Mouse (Mus musculus): ENCODE measurements around the gene Fam25c.

DNA sequence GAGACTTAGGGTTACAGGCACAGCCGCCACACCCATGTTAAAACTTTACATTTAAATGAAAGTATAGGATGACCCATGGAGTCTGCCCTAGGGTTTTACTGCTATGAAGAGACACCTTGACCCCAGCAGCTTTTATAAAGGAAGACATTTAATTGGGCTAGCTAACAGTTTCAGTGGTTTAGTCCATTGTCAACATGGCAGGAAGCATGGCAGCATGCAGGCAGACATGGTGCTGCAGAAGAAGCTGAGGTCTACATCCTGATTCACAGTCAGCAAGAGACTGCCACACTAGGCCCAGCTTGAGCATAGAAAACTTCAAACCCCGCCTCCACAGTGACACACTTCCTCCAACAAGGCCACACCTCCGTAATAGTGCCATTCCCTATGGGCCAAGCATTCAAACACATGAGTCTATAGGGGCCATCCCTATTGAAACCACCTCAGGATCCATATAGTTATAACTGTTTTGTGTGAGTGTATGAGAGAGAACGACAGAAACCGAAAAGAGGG is 31.6 kb downstream of the Fam25c start:
- TF ChIP-seq CTCF (IDR thresholded peaks at IDR 0.05; ENCODE audit: control insufficient read depth, insufficient read depth, low read length), result no peak
- TF ChIP-seq POLR2A (IDR thresholded peaks at IDR 0.05; ENCODE audit: borderline replicate concordance, control insufficient read depth, low read depth, low read length), result no peak

All from bone marrow, adult 2 months (tissue).